Mouse (Mus musculus) urinary bladder, postnatal 14 days (tissue): ENCODE measurements around the gene Pilrb2.
"Not testable (repeated sequence)": the region's sequence is repeated elsewhere in the genome, so short reads cannot be mapped to it uniquely, and the experiment has no call there.

ENCODE experiments used
- DNase-seq: peaks from one replicate; pipeline ENCODE4 v3.0.0; 2021; ENCODE audit warnings: low spot score

Pilrb2 gene

DNA sequence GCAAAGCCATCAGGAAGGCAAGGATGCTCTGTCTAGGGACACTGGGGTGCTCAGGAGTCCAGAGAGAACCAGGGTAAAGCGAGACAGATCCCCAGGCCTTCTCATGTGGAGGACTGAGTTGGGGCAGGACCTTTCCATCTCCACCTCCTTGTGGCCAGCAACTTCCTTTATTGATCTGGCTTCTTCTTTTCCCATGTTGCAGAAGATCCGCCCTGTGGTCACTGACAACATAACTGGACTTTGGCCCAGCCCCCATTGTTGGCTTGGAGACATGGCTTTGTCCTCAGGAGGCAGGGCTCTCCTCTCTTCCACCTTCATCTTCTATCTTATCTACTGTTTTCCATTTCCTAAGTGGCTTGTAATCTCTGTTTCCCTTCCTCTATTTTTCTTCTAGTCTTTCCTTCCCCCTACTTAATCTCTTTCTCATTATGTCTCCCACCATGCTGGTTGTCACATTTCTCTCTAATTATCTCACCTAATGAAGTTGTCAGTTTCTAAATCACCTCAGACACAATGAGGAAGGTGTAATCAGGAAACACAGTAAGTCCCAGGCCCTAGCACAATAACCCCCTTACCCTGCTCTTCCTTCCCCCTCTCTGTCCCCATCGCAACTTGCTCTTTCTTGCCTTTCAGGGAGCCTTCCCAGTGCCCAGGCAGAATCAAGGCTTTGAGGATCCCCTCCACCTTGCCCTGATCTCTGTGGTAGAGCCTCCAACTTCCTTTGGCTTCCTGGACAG, at the start of gene Pilrb2:
Gene Pilrb2 (minus strand): TSS at position 172 of the 737 bp plus-strand sequence.
- not testable (repeated sequence) for DNase-seq

GRCm38 (mm10) chr5:137915550-137915949, 43.9 kb upstream of the Pilrb2 start:
- peak; percentile 5 for DNase-seq

GRCm38 (mm10) chr5:137914508-137914907, 42.9 kb upstream of the Pilrb2 start:
- no peak for DNase-seq

- DNase-seq: no peak
Measured at GRCm38 (mm10) chr5:137909564-137910262, 38.1 kb upstream of the Pilrb2 start.

- no peak for DNase-seq
Measured at GRCm38 (mm10) chr5:137897812-137898211, 26.2 kb upstream of the Pilrb2 start.

GRCm38 (mm10) chr5:137892954-137893353, 21.3 kb upstream of the Pilrb2 start:
- no peak for DNase-seq

DNA sequence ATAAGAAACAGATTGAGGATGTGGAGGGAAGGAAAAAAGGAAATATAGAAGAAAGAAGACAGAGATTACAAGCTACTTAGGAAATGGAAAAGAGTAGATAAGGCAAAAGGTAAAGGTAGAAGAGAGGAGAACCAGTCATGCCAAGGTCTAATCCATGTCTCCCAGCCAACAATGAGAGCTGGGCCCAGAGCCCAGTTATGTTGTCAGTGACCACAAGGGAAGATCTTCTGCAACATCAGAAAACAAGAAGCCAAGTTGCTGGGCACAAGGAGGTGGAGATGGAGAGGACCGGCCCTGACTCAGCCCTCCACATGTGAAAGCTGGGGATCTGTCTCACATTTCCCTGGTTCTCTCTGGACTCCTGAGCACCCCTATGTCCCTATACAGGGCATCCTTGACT, 16.1 kb upstream of the Pilrb2 start:
- DNase-seq: no peak

- DNase-seq: peak; percentile 66
Measured at GRCm38 (mm10) chr5:137885894-137886293, 14.3 kb upstream of the Pilrb2 start.

- DNase-seq: no peak
Measured at GRCm38 (mm10) chr5:137883345-137883744, 11.7 kb upstream of the Pilrb2 start.

- no peak for DNase-seq
Measured at GRCm38 (mm10) chr5:137882922-137883321, 11.3 kb upstream of the Pilrb2 start.

DNA sequence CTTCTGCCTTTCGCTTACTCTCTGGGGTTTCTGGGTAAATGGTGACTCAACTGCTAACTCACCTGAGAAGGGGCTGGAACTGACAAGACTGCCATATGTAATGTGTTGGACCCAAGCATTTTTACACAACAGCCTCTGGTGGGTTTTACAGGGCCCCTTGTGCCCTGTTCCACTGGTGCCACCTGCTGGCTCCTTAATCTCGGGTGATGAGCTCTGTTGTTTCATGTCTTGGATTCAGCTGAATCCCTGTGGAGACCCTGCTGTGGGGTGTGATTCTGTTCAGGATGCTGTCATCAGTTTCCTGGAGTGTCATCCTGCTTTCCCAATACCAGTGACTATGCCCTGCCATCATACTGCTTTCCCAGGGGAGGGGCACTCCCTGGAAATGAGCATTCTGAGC, 6.2 kb upstream of the Pilrb2 start:
- DNase-seq: peak; percentile 13

DNA sequence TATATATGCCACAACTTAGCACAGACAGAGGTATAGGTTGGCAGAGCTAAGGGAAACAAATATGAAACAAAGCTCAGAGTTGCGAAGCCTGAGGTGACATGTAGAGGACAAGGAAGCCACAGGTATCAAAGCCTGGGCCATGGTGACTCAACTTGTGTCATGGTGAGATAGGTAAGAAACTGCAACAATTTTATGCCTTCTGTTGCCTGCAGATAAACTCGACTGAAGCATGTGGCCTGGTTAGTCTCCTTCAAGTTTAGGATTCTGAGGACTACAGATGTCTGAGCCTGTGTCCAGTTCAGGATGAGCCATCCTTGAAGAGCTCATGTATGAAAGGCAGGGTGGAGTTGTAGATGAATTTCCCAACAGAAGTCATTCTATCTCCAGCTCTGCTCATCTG, 3.4 kb upstream of the Pilrb2 start:
- DNase-seq: no peak

DNA sequence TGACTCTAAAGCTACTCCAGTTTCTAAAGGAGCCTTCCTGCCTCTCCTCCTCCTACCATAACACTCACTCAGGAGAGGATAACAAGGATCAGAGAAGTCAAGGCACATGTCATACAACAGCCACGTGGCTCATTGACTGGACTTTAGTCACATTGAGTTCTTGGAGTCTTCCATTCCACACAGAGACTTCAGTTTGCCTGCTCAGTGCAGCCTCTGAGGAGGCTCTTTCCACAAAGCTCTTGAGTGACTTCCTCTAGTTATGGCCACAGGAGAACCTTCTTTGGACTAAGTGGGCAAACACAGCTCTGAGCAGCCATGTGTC, 727 bp upstream of the Pilrb2 start:
- DNase-seq: not testable (repeated sequence)

DNA sequence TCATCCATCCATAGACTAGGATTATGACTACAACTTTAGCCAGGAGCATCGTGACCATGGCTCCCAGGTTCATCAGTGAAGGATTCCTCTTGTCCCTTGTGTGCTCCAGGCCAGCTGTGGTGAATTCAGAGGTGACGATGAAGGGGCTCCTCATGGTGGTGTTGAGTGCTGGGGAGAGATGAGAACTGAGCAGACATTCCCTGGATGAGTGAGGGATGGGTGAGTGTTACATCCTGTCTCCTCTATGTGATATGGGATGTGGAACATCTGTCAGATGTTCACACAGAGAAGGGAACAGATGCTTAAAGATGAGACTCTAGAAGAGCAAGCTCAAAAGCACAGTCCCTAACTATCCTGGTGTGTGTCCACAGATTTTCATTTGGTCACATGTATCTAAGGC, 3.0 kb downstream of the Pilrb2 start:
- DNase-seq: not testable (repeated sequence)

DNA sequence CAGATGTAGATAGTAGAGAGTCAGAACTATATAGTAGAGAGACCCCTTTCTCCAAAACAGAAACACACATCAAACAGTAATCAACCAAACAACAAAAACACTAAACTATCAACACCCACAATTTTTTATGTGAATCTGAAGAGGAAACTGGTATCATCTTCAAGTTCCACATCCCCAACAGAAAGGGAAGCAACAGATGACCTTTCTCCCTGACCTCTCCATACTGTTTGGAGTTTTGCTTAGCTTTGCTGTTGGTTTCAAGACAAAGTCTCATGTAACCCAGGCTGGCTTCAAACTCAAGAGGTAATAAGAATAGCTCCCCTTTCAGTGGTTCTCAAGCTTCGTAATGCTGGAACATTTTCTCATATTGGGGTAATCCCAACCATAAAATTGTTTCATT, 7.6 kb downstream of the Pilrb2 start:
- DNase-seq: not testable (repeated sequence)

GRCm38 (mm10) chr5:137857960-137858710, 13.5 kb downstream of the Pilrb2 start, which contains the start of gene Pilrb1:
Gene Pilrb1, minus strand, starts transcription at chr5:137858106.
- DNase-seq: not testable (repeated sequence)

- not testable (repeated sequence) for DNase-seq
Measured at GRCm38 (mm10) chr5:137856870-137857269, 14.7 kb downstream of the Pilrb2 start.

GRCm38 (mm10) chr5:137854907-137855306, 16.7 kb downstream of the Pilrb2 start:
- not testable (repeated sequence) for DNase-seq

DNA sequence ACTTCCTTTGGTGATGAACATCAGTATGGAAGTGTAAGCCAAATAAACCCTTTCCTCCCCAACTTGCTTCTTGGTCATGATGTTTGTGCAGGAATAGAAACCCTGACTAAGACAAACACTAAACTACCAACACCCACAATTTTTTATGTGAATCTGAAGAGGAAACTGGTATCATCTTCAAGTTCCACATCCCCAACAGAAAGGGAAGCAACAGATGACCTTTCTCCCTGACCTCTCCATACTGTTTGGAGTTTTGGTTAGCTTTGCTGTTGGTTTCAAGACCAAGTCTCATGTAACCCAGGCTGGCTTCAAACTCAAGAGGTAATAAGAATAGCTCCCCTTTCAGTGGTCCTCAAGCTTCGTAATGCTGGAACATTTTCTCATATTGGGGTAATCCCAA, 21.3 kb downstream of the Pilrb2 start:
- DNase-seq: not testable (repeated sequence)

- DNase-seq: not testable (repeated sequence)
Measured at GRCm38 (mm10) chr5:137837110-137837509, 34.5 kb downstream of the Pilrb2 start.

GRCm38 (mm10) chr5:137836611-137837010, 35.0 kb downstream of the Pilrb2 start:
- DNase-seq: no peak

GRCm38 (mm10) chr5:137835966-137836520, 35.6 kb downstream of the Pilrb2 start, which contains the start of gene Pilra:
Gene Pilra, minus strand, starts transcription at chr5:137836281.
- not testable (repeated sequence) for DNase-seq
